Mouse (Mus musculus) MEL (cell line): ENCODE measurements around the gene Grwd1. TPM values are rescaled to one million over a fixed set of nuclear protein-coding genes. Genes with fewer than 3 reads are reported as not detected.
A peak's percentile ranks its signal among the peaks of the same experiment; 100 is the strongest.

Experiments
- DNase-seq: peaks from one replicate; pipeline ENCODE4 v3.0.0; 2011; ENCODE audit warnings: low read depth, low spot score
- H3K27ac ChIP-seq: 2 replicates; pipeline ENCODE4 v1.5.1; 2012; ENCODE audit warnings: low read depth, mild to moderate bottlenecking, control low read depth, low read length, moderate library complexity; ENCODE audit not compliant: control insufficient read depth
- H3K27me3 ChIP-seq, 2 experiments: fragments of 150-350 bp in 1 of 2; sonication (generic) in 1 of 2; 2 replicates each; pipeline ENCODE4 v1.6.1; 2012; ENCODE audit warnings: low read length in 2 of 2, mild to moderate bottlenecking in 2 of 2, improper control_type of control experiment in 1 of 2, moderate library complexity in 1 of 2; ENCODE audit not compliant: insufficient read depth in 2 of 2, control insufficient read depth in 1 of 2
- H3K36me3 ChIP-seq, 2 experiments: 2 replicates each; pipeline ENCODE4 v1.6.1; 2012 to 2014; ENCODE audit warnings: low read length in 2 of 2, improper control_type of control experiment in 1 of 2, inconsistent platforms in 1 of 2, mild to moderate bottlenecking in 1 of 2; ENCODE audit not compliant: insufficient read depth in 2 of 2, control insufficient read depth in 1 of 2
- H3K4me1 ChIP-seq, 2 experiments: fragments of 150-350 bp in 1 of 2; sonication (generic) in 1 of 2; 2 replicates each; pipeline ENCODE4 v1.6.1; 2012; ENCODE audit warnings: low read length in 2 of 2, improper control_type of control experiment in 1 of 2, mild to moderate bottlenecking in 1 of 2; ENCODE audit not compliant: insufficient read depth in 2 of 2, control insufficient read depth in 1 of 2
- H3K4me3 ChIP-seq, 2 experiments: fragments of 150-350 bp in 1 of 2; sonication (generic) in 1 of 2; 2 replicates each; pipeline ENCODE4 v1.5.1; 2012; ENCODE audit warnings: low read depth in 2 of 2, low read length in 2 of 2, mild to moderate bottlenecking in 2 of 2, moderate library complexity in 2 of 2, control low read depth in 1 of 2, improper control_type of control experiment in 1 of 2; ENCODE audit not compliant: control insufficient read depth in 1 of 2, insufficient read depth in 1 of 2
- H3K79me2 ChIP-seq: 2 replicates; pipeline ENCODE4 v1.6.1; 2012; ENCODE audit warnings: mild to moderate bottlenecking, low read length, moderate library complexity; ENCODE audit not compliant: control insufficient read depth, poor library complexity, insufficient read depth
- H3K9ac ChIP-seq: 2 replicates; pipeline ENCODE4 v1.6.1; 2012; ENCODE audit warnings: low read depth, mild to moderate bottlenecking, control low read depth, low read length, moderate library complexity; ENCODE audit not compliant: control insufficient read depth, poor library complexity, severe bottlenecking
- H3K9me3 ChIP-seq: fragments of 150-350 bp; sonication (generic); replicated peaks from 2 replicates; pipeline ENCODE4 v1.6.1; 2012; ENCODE audit warnings: mild to moderate bottlenecking, low read length, improper control_type of control experiment, moderate library complexity; ENCODE audit not compliant: insufficient read depth
- CTCF ChIP-seq, 3 experiments: IDR thresholded peaks in 2 of 3; conservative IDR thresholded peaks in 1 of 3; 2 replicates each; pipeline ENCODE4 v1.5.1; 2011 to 2012; ENCODE audit warnings: low read length in 3 of 3, low read depth in 2 of 3, mild to moderate bottlenecking in 2 of 3, improper control_type of control experiment in 1 of 3, inconsistent platforms in 1 of 3, mixed read lengths in 1 of 3, moderate library complexity in 1 of 3; ENCODE audit not compliant: control insufficient read depth in 1 of 3, insufficient read depth in 1 of 3, poor library complexity in 1 of 3, severe bottlenecking in 1 of 3
- ELF1 ChIP-seq: IDR thresholded peaks from 2 replicates; pipeline ENCODE4 v1.6.1; 2014; ENCODE audit warnings: low read depth, mild to moderate bottlenecking, inconsistent platforms, low read length, improper control_type of control experiment, moderate library complexity
- EP300 ChIP-seq, 2 experiments: IDR thresholded peaks; 2 replicates each; pipeline ENCODE4 v1.6.1; 2011; ENCODE audit warnings: improper control_type of control experiment in 2 of 2, low read length in 2 of 2, low read depth in 1 of 2, mild to moderate bottlenecking in 1 of 2
- ETS1 ChIP-seq: IDR thresholded peaks from 2 replicates; pipeline ENCODE4 v1.6.1; 2012; ENCODE audit warnings: low read depth, mild to moderate bottlenecking, inconsistent platforms, low read length, improper control_type of control experiment, moderate library complexity
- GATA1 ChIP-seq: IDR thresholded peaks from 2 replicates; pipeline ENCODE4 v1.6.1; 2011; ENCODE audit warnings: low read depth, low read length, improper control_type of control experiment
- HCFC1 ChIP-seq: IDR thresholded peaks from 2 replicates; pipeline ENCODE4 v1.6.1; 2012; ENCODE audit warnings: low read depth, mild to moderate bottlenecking, inconsistent platforms, low read length, improper control_type of control experiment, moderate library complexity
- MAX ChIP-seq: IDR thresholded peaks from 2 replicates; pipeline ENCODE4 v1.6.1; 2011; ENCODE audit warnings: low read length, improper control_type of control experiment
- MAZ ChIP-seq: IDR thresholded peaks from 2 replicates; pipeline ENCODE4 v1.6.1; 2012; ENCODE audit warnings: low read depth, mild to moderate bottlenecking, inconsistent platforms, low read length, improper control_type of control experiment
- MEF2A ChIP-seq: IDR thresholded peaks from 2 replicates; pipeline ENCODE4 v1.6.1; 2014; ENCODE audit warnings: low read depth, mild to moderate bottlenecking, inconsistent platforms, low read length, improper control_type of control experiment; ENCODE audit not compliant: poor library complexity, insufficient replicate concordance, severe bottlenecking; ENCODE audit errors: extremely low read depth
- MYC ChIP-seq: IDR thresholded peaks from 2 replicates; pipeline ENCODE4 v1.6.1; 2011; ENCODE audit warnings: low read depth, mild to moderate bottlenecking, low read length, improper control_type of control experiment, moderate library complexity
- NELFE ChIP-seq: IDR thresholded peaks from 2 replicates; pipeline ENCODE4 v1.6.1; 2011; ENCODE audit warnings: low read depth, low read length, improper control_type of control experiment
- NRF1 ChIP-seq: IDR thresholded peaks from 2 replicates; pipeline ENCODE4 v1.6.1; 2014; ENCODE audit warnings: low read depth, mild to moderate bottlenecking, inconsistent platforms, low read length, improper control_type of control experiment, moderate library complexity; ENCODE audit not compliant: poor library complexity, insufficient read depth, severe bottlenecking
- POLR2AphosphoS2 ChIP-seq: IDR thresholded peaks from 2 replicates; pipeline ENCODE4 v1.6.1; 2011; ENCODE audit warnings: low read length, improper control_type of control experiment
- RCOR1 ChIP-seq: IDR thresholded peaks from 2 replicates; pipeline ENCODE4 v1.6.1; 2012; ENCODE audit warnings: low read depth, mild to moderate bottlenecking, inconsistent platforms, low read length, improper control_type of control experiment
- SMC3 ChIP-seq: IDR thresholded peaks from 2 replicates; pipeline ENCODE4 v1.6.1; 2011; ENCODE audit warnings: low read depth, low read length, improper control_type of control experiment
- TAL1 ChIP-seq: IDR thresholded peaks from 2 replicates; pipeline ENCODE4 v1.6.1; 2012; ENCODE audit warnings: mild to moderate bottlenecking, inconsistent platforms, low read length, moderate library complexity, mixed read lengths
- UBTF ChIP-seq: IDR thresholded peaks from 2 replicates; pipeline ENCODE4 v1.6.1; 2012; ENCODE audit warnings: low read depth, mild to moderate bottlenecking, inconsistent platforms, low read length, improper control_type of control experiment, moderate library complexity, borderline replicate concordance; ENCODE audit not compliant: insufficient read depth
- USF1 ChIP-seq: IDR thresholded peaks from 2 replicates; pipeline ENCODE4 v1.6.1; 2014; ENCODE audit warnings: low read depth, mild to moderate bottlenecking, inconsistent platforms, low read length, improper control_type of control experiment, moderate library complexity
- ZC3H11A ChIP-seq: IDR thresholded peaks from 2 replicates; pipeline ENCODE4 v1.6.1; 2012; ENCODE audit warnings: low read depth, mild to moderate bottlenecking, inconsistent platforms, low read length, improper control_type of control experiment
- ZKSCAN1 ChIP-seq: IDR thresholded peaks from 2 replicates; pipeline ENCODE4 v1.6.1; 2012; ENCODE audit warnings: low read depth, mild to moderate bottlenecking, inconsistent platforms, low read length, improper control_type of control experiment, moderate library complexity
- polyA plus RNA-seq, 2 experiments: library from polyadenylated mRNA; stranded (reverse) in 1 of 2; unstranded in 1 of 2; fragments of >175 nt in 1 of 2; fragments of >200 nt in 1 of 2; gene quantifications; 2 replicates each; pipeline versions ENCODE4 v1.2.1 to v1.2.4; 2012; ENCODE audit warnings: low replicate concordance in 2 of 2, low read depth in 1 of 2; ENCODE audit not compliant: insufficient read length in 2 of 2, insufficient read depth in 1 of 2, missing spikeins in 1 of 2
- total RNA-seq: library from RNA; depleted of rRNA; stranded (reverse); fragments of 300-350 nt; gene quantifications from 2 replicates; pipeline ENCODE4 v1.2.3, GENCODE M21; 2012

Grwd1 gene
- total and polyA plus RNA-seq, 3 experiments: 82.2 to 173 (median 108) TPM

GRCm38 (mm10) chr7:45784524-45785372 is 46.0 kb downstream of the Grwd1 start, which contains the start of gene Sult2b1:
TSS of gene Sult2b1 (minus strand) at chr7:45784669.
- Histone ChIP-seq H3K4me1 (no peaks in the 10 kb centered on the region), H3K4me3 (peak within 1 kb of the TSS; percentile 64 to 69), H3K27ac (no peak within 1 kb of the TSS), H3K36me3 (no peaks in the 10 kb centered on the region), H3K27me3 (no peaks in the 10 kb centered on the region; a peak in 1 of 4 replicates), H3K9ac (peak within 1 kb of the TSS; percentile 63), H3K79me2 (no peaks in the 10 kb centered on the region), H3K9me3 (no peaks in the 10 kb centered on the region)
- TF ChIP-seq NRF1 (no peak), ZC3H11A (no peak)
- no peak for DNase-seq

GRCm38 (mm10) chr7:45783511-45784091 is 47.1 kb downstream of the Grwd1 start, which contains the start of gene Lmtk3:
TSS of gene Lmtk3 (plus strand) at chr7:45783738.
- no peaks in the 10 kb centered on the region; a peak in 1 of 4 replicates for H3K27me3 ChIP-seq
- no peak within 1 kb of the TSS for H3K27ac ChIP-seq
- no peaks in the 10 kb centered on the region for H3K79me2 ChIP-seq
- peak; percentile 60 for DNase-seq
- no peak for TF ChIP-seq MYC
- no peak for TF ChIP-seq POLR2AphosphoS2
- TF ChIP-seq ETS1: no peak
- TF ChIP-seq GATA1: no peak
- no peak for TF ChIP-seq TAL1
- no peak for TF ChIP-seq RCOR1
- TF ChIP-seq NELFE: no peak
- TF ChIP-seq MAZ: no peak
- no peak for TF ChIP-seq MAX
- TF ChIP-seq MEF2A: no peak
- no peak for TF ChIP-seq ZKSCAN1
- peak in 1 of 3 experiments; percentile 26; a peak in 1 of 6 replicates for TF ChIP-seq CTCF (IDR thresholded peaks at IDR 0.05 in 2 of 3, conservative IDR thresholded peaks at IDR 0.05 in 1 of 3; ENCODE audit: control insufficient read depth in 1 of 3, insufficient read depth in 1 of 3, low read depth in 2 of 3, low read length in 3 of 3, poor library complexity in 1 of 3, severe bottlenecking in 1 of 3)
- no peak for TF ChIP-seq EP300 (IDR thresholded peaks at IDR 0.05; ENCODE audit: low read depth in 1 of 2, low read length in 2 of 2)
- peak; percentile 32; the same call in 1 of the 2 replicates for TF ChIP-seq ELF1
- peak; percentile 43; the same call in 1 of the 2 replicates for TF ChIP-seq USF1
- peak; percentile 84 for TF ChIP-seq HCFC1
- TF ChIP-seq NRF1: peak; percentile 61
- TF ChIP-seq SMC3: no peak
- TF ChIP-seq UBTF: no peak
- H3K9ac ChIP-seq: peak within 1 kb of the TSS; percentile 63
- H3K36me3 ChIP-seq: no peaks in the 10 kb centered on the region
- no peaks in the 10 kb centered on the region for H3K9me3 ChIP-seq
- H3K4me3 ChIP-seq: peak within 1 kb of the TSS; percentile 64 to 69
- no peaks in the 10 kb centered on the region for H3K4me1 ChIP-seq
